Mouse (Mus musculus) olfactory bulb, adult 2 months (tissue): ENCODE data around the gene Arl8a. TPM values are rescaled to one million over a fixed set of nuclear protein-coding genes. Genes with fewer than 3 reads are reported as not detected.

ENCODE experiments used
- H3K27ac ChIP-seq: fragments of 200-500 bp; 2 replicates; pipeline ENCODE4 v1.5.1; 2012; ENCODE audit warnings: low read depth, low read length; ENCODE audit not compliant: insufficient read depth
- H3K4me1 ChIP-seq: fragments of 200-500 bp; 2 replicates; pipeline ENCODE4 v1.6.1; 2012; ENCODE audit warnings: low read length; ENCODE audit not compliant: control insufficient read depth, insufficient read depth
- H3K4me3 ChIP-seq: fragments of 200-500 bp; 2 replicates; pipeline ENCODE4 v1.5.1; 2012; ENCODE audit warnings: mild to moderate bottlenecking, low read depth, low read length, moderate library complexity; ENCODE audit not compliant: insufficient read depth
- CTCF ChIP-seq: fragments of 200-500 bp; IDR thresholded peaks from 2 replicates; pipeline ENCODE4 v1.5.1; 2012; ENCODE audit warnings: low read depth, mild to moderate bottlenecking, low read length, moderate library complexity; ENCODE audit not compliant: insufficient read depth
- POLR2A ChIP-seq: fragments of 200-500 bp; IDR thresholded peaks from 2 replicates; pipeline ENCODE4 v1.6.1; 2012; ENCODE audit warnings: mild to moderate bottlenecking, low read depth, low read length, moderate library complexity; ENCODE audit not compliant: insufficient read depth
- WGBS: fragments of 180-500 bp; shearing (Covaris S2); methylation state at CpG from one replicate; pipeline ENCODE4 v1.1.7; 2018; 5-methylcytosine and 5-hydroxymethylcytosine counted together
- polyA plus RNA-seq: library from polyadenylated mRNA; stranded (reverse); fragments of >200 nt; gene quantifications from 2 replicates; pipeline ENCODE4 v1.2.4, GENCODE M21; 2012; ENCODE audit warnings: low replicate concordance; ENCODE audit not compliant: missing spikeins, insufficient read depth, insufficient read length

Arl8a gene
- polyA plus RNA-seq, 1 experiment: not detected

GRCm38 (mm10) chr1:135175176-135175575 lies 28.6 kb downstream of the Arl8a start:
- no peaks in the 10 kb centered on the region for H3K4me1 ChIP-seq
- no peak overlapping the region for H3K27ac ChIP-seq
- 94% methylated on average over 3 of the region's 3 CpGs for WGBS
- no peak overlapping the region for H3K4me3 ChIP-seq
- TF ChIP-seq POLR2A (no peak), CTCF (no peak)

- TF ChIP-seq CTCF (no peak), POLR2A (no peak)
- Histone ChIP-seq H3K27ac (no peak overlapping the region), H3K4me1 (no peaks in the 10 kb centered on the region), H3K4me3 (no peak overlapping the region)
- 82% methylated on average over 3 of the region's 3 CpGs for WGBS
Observed at GRCm38 (mm10) chr1:135177724-135178123, 31.1 kb downstream of the Arl8a start.

- WGBS: 78% methylated on average over 7 of the region's 7 CpGs
- Histone ChIP-seq H3K4me1 (peaks cover 10% of the 10 kb centered on the region), H3K4me3 (no peak overlapping the region), H3K27ac (no peak overlapping the region)
- TF ChIP-seq POLR2A (no peak), CTCF (no peak)
Observed at GRCm38 (mm10) chr1:135178863-135179262, 32.2 kb downstream of the Arl8a start.

GRCm38 (mm10) chr1:135180830-135181229 lies 34.2 kb downstream of the Arl8a start:
- no peak overlapping the region for H3K27ac ChIP-seq
- peaks cover 13% of the 10 kb centered on the region for H3K4me1 ChIP-seq
- H3K4me3 ChIP-seq: no peak overlapping the region
- 92% methylated on average over 10 of the region's 10 CpGs for WGBS
- TF ChIP-seq CTCF (no peak), POLR2A (no peak)

GRCm38 (mm10) chr1:135181275-135181674 lies 34.7 kb downstream of the Arl8a start:
- H3K4me1 ChIP-seq: peaks cover 13% of the 10 kb centered on the region
- no peak overlapping the region for H3K27ac ChIP-seq
- TF ChIP-seq CTCF (no peak), POLR2A (no peak)
- WGBS: 78% methylated on average over 4 of the region's 4 CpGs
- no peak overlapping the region for H3K4me3 ChIP-seq

GRCm38 (mm10) chr1:135181880-135182623 lies 35.4 kb downstream of the Arl8a start:
- no peak overlapping the region for H3K27ac ChIP-seq
- WGBS: 80% methylated on average over 8 of the region's 8 CpGs
- TF ChIP-seq CTCF: no peak
- TF ChIP-seq POLR2A: no peak
- H3K4me1 ChIP-seq: peaks cover 17% of the 10 kb centered on the region
- H3K4me3 ChIP-seq: no peak overlapping the region

GRCm38 (mm10) chr1:135182975-135183374 lies 36.4 kb downstream of the Arl8a start:
- TF ChIP-seq POLR2A (no peak), CTCF (no peak)
- Histone ChIP-seq H3K4me3 (no peak overlapping the region), H3K4me1 (peaks cover 17% of the 10 kb centered on the region), H3K27ac (no peak overlapping the region)
- WGBS: 82% methylated on average over 3 of the region's 3 CpGs

- 49% methylated on average over 4 of the region's 4 CpGs for WGBS
- TF ChIP-seq CTCF: no peak
- TF ChIP-seq POLR2A: no peak
- Histone ChIP-seq H3K27ac (0 out of 2 replicates have a peak overlapping the region, but pooled peaks have one; percentile 3), H3K4me1 (peaks cover 17% of the 10 kb centered on the region), H3K4me3 (no peak overlapping the region)
Observed at GRCm38 (mm10) chr1:135183448-135183847, 36.8 kb downstream of the Arl8a start.

GRCm38 (mm10) chr1:135183941-135184570 lies 37.4 kb downstream of the Arl8a start:
- Histone ChIP-seq H3K4me3 (no peak overlapping the region), H3K4me1 (peaks cover 17% of the 10 kb centered on the region), H3K27ac (0 out of 2 replicates have a peak overlapping the region, but pooled peaks have one; percentile 3)
- TF ChIP-seq POLR2A (no peak), CTCF (no peak)
- WGBS: 62% methylated on average over 11 of the region's 11 CpGs

GRCm38 (mm10) chr1:135185936-135186335 lies 39.3 kb downstream of the Arl8a start:
- TF ChIP-seq CTCF (no peak), POLR2A (no peak)
- Histone ChIP-seq H3K4me1 (peaks cover 17% of the 10 kb centered on the region), H3K4me3 (no peak overlapping the region), H3K27ac (no peak overlapping the region)
- 80% methylated on average over 5 of the region's 5 CpGs for WGBS
